Mouse (Mus musculus) kidney, adult 2 months (tissue): ENCODE measurements around the gene Gm10160. TPM values are rescaled to one million over a fixed set of nuclear protein-coding genes. Genes with fewer than 3 reads are reported as not detected.

Experiments
- DNase-seq: peaks from one replicate; pipeline ENCODE4 v3.0.0; 2021
- H3K27ac ChIP-seq: fragments of 200-500 bp; 2 replicates; pipeline ENCODE4 v1.5.1; 2012; ENCODE audit warnings: low read depth, low read length, control low read depth, inconsistent platforms; ENCODE audit not compliant: insufficient read depth
- H3K27me3 ChIP-seq: fragments of 200-500 bp; replicated peaks from 2 replicates; pipeline ENCODE4 v1.6.1; 2012; ENCODE audit warnings: mild to moderate bottlenecking, moderate library complexity, low read length, inconsistent platforms; ENCODE audit not compliant: control insufficient read depth, insufficient read depth
- H3K36me3 ChIP-seq: fragments of 200-500 bp; 2 replicates; pipeline ENCODE4 v1.6.1; 2012; ENCODE audit warnings: mild to moderate bottlenecking, moderate library complexity, low read length, inconsistent platforms; ENCODE audit not compliant: control insufficient read depth, insufficient read depth
- H3K4me1 ChIP-seq: fragments of 200-500 bp; 2 replicates; pipeline ENCODE4 v1.6.1; 2011; ENCODE audit warnings: low read length; ENCODE audit not compliant: control insufficient read depth, insufficient read depth
- H3K4me3 ChIP-seq: fragments of 200-500 bp; 2 replicates; pipeline ENCODE4 v1.5.1; 2011; ENCODE audit warnings: mild to moderate bottlenecking, low read depth, low read length, control low read depth; ENCODE audit not compliant: insufficient read depth
- CTCF ChIP-seq: fragments of 200-500 bp; conservative IDR thresholded peaks from 2 replicates; pipeline ENCODE4 v1.5.1; 2011; ENCODE audit warnings: low read depth, mild to moderate bottlenecking, control low read depth, low read length, moderate library complexity, mixed read lengths; ENCODE audit not compliant: insufficient read depth, insufficient read length
- POLR2A ChIP-seq: fragments of 200-500 bp; IDR thresholded peaks from one replicate; pipeline ENCODE4 v1.6.1; 2011; ENCODE audit warnings: low read depth, low read length, control low read depth
- WGBS: fragments of 180-500 bp; shearing (Covaris S2); methylation state at CpG from one replicate; pipeline ENCODE4 v1.1.7; 2018; 5-methylcytosine and 5-hydroxymethylcytosine counted together
- polyA plus RNA-seq: library from polyadenylated mRNA; depleted of rRNA; stranded (reverse); fragments of >200 nt; gene quantifications from 2 replicates; pipeline ENCODE4 v1.2.3, GENCODE M21; 2012

The Gm10160 gene
- polyA plus RNA-seq, 1 experiment: not detected

DNA sequence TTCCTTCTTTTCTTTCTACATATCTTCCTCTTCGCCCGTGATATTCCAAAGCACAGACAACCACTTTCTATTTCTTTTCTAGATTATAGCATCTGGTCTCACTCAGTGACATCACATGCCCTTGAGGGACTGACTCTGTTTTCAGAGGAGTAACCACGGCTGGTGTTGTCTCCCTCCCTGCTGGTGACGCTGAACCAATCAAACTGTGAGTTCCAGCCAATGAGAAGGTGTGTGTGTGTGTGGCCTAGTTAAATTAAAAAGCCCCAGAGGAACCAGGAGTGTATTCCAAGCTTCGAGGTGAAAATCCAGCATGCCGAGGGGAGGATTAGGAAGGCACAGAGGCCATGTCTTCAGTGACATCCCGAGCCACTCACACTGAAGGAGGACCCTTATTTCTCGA, 8.6 kb downstream of the Gm10160 start:
- Histone ChIP-seq H3K36me3 (no peaks in the 10 kb centered on the region), H3K27me3 (no peaks in the 10 kb centered on the region), H3K27ac (no peak overlapping the region), H3K4me1 (peaks cover 3% of the 10 kb centered on the region; the same call in 1 of the 2 replicates), H3K4me3 (no peak overlapping the region)
- DNase-seq: no peak
- WGBS: 55% methylated on average over 8 of the region's 8 CpGs
- TF ChIP-seq POLR2A (no peak), CTCF (no peak)

DNA sequence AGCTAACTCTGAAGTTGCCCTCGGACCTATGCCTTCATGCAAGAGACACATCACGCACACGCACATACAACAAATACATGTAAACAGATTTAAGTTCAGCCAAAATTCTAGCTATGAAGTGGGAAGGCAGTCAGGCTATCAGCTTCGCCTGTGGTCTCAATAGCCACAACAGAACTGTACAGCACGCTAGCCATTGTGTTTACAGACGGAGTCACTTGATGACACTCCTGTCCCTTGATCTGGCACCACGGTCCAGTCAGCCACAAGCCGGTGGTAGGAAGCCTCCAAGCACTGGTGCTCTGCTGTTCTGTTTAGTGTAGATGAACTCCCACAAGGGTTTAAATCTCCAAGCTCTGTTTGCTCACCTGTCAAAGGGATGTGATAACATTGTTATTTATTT, 9.6 kb downstream of the Gm10160 start:
- no peaks in the 10 kb centered on the region for H3K27me3 ChIP-seq
- WGBS: 79% methylated on average over 8 of the region's 8 CpGs
- TF ChIP-seq POLR2A (no peak), CTCF (no peak)

DNA sequence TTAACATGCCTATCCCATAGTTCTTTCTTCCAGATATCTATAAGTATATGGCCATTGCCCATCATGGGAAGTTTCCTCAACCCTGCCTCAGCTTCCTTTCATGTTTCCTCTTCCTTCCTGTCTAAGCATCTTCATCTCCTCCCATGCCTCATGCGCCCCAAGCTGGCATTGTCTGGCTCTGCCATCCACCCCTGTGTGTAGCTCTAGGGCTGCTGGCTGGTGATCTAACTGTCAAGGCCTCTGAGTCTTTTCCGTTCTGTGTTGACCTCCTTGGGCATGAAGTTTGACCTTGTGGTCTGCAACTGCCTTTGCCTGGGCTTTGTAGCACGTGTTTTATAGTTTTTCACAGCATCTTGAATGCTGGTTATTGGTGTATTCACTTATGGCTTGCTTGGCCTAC, 10.3 kb downstream of the Gm10160 start:
- Histone ChIP-seq H3K4me3 (no peak overlapping the region), H3K27me3 (no peaks in the 10 kb centered on the region), H3K36me3 (no peaks in the 10 kb centered on the region), H3K4me1 (no peaks in the 10 kb centered on the region), H3K27ac (no peak overlapping the region)
- TF ChIP-seq CTCF (no peak), POLR2A (no peak)
- 72% methylated on average over 3 of the region's 3 CpGs for WGBS
- no peak for DNase-seq

More for the DNA sequence above, 9.6 kb downstream of the Gm10160 start:
- Histone ChIP-seq H3K4me1 (no peaks in the 10 kb centered on the region), H3K27ac (no peak overlapping the region), H3K36me3 (no peaks in the 10 kb centered on the region), H3K4me3 (no peak overlapping the region)
- no peak for DNase-seq

DNA sequence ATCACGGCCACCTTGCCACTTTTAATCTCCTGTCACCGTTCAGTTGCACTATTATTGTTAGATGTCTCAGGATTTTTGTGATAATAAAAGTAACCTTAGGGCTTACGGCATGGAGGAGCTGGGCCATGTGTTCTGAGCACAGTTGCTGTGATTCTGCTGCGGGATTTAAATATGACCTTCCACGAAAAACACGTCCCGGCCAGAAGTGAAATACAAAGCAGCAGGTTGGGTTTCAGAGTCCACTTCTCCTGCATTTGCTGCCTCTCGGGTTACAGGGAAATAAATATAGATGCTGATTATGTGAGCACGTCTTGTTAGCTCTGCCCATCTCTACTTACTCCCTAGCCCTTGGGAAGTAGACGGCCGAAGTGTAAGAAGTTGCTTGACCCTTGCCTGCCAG, 10.8 kb downstream of the Gm10160 start:
- 73% methylated on average over 11 of the region's 11 CpGs for WGBS
- Histone ChIP-seq H3K36me3 (no peaks in the 10 kb centered on the region), H3K27me3 (no peaks in the 10 kb centered on the region), H3K4me3 (no peak overlapping the region), H3K27ac (no peak overlapping the region), H3K4me1 (no peaks in the 10 kb centered on the region)
- DNase-seq: no peak
- no peak for TF ChIP-seq POLR2A
- TF ChIP-seq CTCF: no peak

DNA sequence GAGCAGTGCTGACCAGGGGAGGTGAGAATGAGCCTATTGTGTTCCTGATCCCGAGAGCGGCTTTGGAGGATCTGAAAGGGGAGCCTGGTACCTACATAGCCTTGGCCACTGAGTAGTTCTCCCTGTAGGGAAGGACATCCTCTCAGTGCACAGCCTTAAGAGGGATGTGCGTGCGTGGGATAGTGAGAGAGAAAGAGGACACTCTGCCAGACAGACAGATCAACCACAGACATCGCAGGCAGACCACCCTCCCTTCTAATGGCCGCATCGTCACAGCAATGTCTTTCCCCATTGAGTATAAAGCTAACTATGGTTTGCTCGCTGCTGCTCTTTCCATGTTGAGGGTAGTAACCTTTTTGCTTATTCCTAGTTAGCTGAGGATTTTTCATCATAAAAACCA, 11.7 kb downstream of the Gm10160 start:
- Histone ChIP-seq H3K27ac (no peak overlapping the region), H3K4me1 (no peaks in the 10 kb centered on the region), H3K4me3 (no peak overlapping the region), H3K36me3 (no peaks in the 10 kb centered on the region), H3K27me3 (no peaks in the 10 kb centered on the region)
- TF ChIP-seq CTCF: no peak
- no peak for TF ChIP-seq POLR2A
- no peak for DNase-seq
- WGBS: 90% methylated on average over 8 of the region's 8 CpGs

DNA sequence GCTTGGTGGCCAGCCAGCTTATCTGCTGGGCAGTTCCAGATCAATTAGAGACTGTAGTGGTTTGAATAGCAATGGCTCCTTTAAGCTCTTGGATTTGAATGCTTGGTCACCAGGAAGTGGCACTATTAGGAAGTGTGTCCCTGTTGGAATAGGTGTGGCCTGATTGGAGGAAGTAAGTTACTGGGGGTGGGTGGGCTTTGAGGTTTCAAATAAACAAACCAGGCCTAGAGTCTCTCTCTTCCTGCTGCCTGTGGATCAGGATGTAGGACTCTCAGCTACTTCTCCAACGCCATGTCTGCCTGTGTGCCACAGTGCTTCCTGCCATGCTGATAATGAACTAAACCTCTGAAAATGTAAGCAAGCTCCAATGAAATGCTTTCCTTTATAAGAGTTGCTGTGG, 12.6 kb downstream of the Gm10160 start:
- Histone ChIP-seq H3K27me3 (no peaks in the 10 kb centered on the region), H3K4me3 (no peak overlapping the region), H3K4me1 (no peaks in the 10 kb centered on the region), H3K36me3 (no peaks in the 10 kb centered on the region), H3K27ac (no peak overlapping the region)
- no peak for DNase-seq
- TF ChIP-seq POLR2A (no peak), CTCF (no peak)
- 66% methylated on average over 1 of the region's 1 CpGs for WGBS

DNA sequence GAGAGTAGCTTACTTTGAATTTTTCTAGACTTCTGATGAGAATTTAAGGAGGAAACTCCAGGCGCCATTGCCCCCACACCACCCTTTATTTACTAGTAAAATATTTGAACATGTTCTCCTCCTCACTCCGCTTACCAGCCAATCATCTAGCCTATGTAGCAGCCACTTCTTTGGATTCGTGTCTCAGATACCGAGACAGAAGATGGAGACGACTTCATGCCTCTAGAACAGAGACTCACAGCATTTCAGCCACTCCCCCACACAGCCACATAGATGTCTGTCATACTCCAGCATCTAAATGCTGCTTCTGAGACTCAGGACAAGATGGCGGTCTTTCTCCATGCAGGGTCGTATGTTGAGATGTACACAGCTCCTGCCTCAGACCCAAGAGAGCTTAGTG, 13.5 kb downstream of the Gm10160 start:
- Histone ChIP-seq H3K4me3 (no peak overlapping the region), H3K27me3 (no peaks in the 10 kb centered on the region), H3K4me1 (no peaks in the 10 kb centered on the region), H3K27ac (no peak overlapping the region), H3K36me3 (no peaks in the 10 kb centered on the region)
- WGBS: 89% methylated on average over 7 of the region's 7 CpGs
- TF ChIP-seq CTCF (no peak), POLR2A (no peak)
- no peak for DNase-seq

DNA sequence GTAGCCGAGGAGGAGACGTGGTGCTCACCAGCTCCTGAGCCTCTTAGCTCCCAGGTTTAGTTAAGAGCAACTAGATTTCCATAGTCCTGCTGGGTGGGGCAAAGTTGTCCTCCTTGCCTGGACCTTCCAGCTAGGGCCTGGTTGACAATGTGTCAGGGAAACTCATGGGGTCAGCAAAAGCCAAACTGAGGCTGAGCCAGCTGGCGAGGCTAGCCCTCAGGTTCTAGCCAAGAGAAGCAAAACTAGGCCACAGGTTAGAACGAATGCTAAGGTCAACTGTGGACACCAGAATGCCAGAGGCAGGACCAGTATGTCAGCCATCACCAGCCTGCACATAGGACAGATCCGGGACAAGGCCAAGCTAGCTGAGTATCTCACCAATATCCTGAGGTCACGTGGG, 14.2 kb downstream of the Gm10160 start:
- TF ChIP-seq POLR2A (no peak), CTCF (no peak)
- DNase-seq: peak; percentile 68
- Histone ChIP-seq H3K27ac (no peak overlapping the region), H3K4me1 (no peaks in the 10 kb centered on the region), H3K4me3 (no peak overlapping the region), H3K36me3 (no peaks in the 10 kb centered on the region), H3K27me3 (no peaks in the 10 kb centered on the region)
- WGBS: 83% methylated on average over 6 of the region's 6 CpGs
